Mouse (Mus musculus) lung, postnatal 0 days (tissue): ENCODE measurements around the gene Usp34.

ENCODE experiments used
- CTCF ChIP-seq: IDR thresholded peaks from 2 replicates; pipeline ENCODE4 v1.5.1; 2016; ENCODE audit warnings: antibody characterized with exemption, mild to moderate bottlenecking
- EP300 ChIP-seq: IDR thresholded peaks from 2 replicates; pipeline ENCODE4 v1.6.1; 2016; ENCODE audit warnings: antibody characterized with exemption, mild to moderate bottlenecking, control low read depth

GRCm38 (mm10) chr11:23362305-23362704 is 55.6 kb downstream of the Usp34 start:
- TF ChIP-seq CTCF (no peak), EP300 (no peak)
